Mouse (Mus musculus) lung, adult 2 months (tissue): Measurements from ENCODE around the gene Soga1.

ENCODE experiments used
- CTCF ChIP-seq: fragments of 200-500 bp; IDR thresholded peaks from 2 replicates; pipeline ENCODE4 v1.5.1; 2011; ENCODE audit warnings: mild to moderate bottlenecking, low read length, control low read depth; ENCODE audit not compliant: insufficient read depth
- POLR2A ChIP-seq: fragments of 200-500 bp; IDR thresholded peaks from 2 replicates; pipeline ENCODE4 v1.6.1; 2011; ENCODE audit warnings: low read depth, mild to moderate bottlenecking, control low read depth, low read length, borderline replicate concordance; ENCODE audit errors: extremely low read depth

DNA sequence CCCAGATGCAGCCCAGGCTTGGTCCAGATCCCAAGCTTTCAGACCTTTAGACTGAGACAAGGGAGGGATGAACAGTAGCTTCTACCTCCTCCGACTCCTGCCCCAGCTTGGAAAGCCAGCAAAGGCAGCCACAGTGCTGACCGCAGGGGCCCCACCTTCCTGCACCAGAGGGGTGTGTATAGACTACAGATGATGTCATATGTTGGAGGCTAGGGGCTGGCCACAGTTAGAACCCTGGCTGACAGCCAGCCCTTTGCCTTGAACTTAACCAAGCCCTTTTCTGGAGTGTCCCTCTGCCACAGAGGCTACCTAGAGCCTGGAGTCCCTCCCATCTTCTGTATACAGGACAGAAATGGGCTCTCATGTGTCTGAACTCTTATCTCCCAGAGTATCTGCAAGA lies 7.5 kb downstream of the Soga1 start:
- no peak for TF ChIP-seq CTCF
- TF ChIP-seq POLR2A, result no peak
